Mouse (Mus musculus): Measurements from ENCODE around the gene 2310033P09Rik.

The 2310033P09Rik gene

DNA sequence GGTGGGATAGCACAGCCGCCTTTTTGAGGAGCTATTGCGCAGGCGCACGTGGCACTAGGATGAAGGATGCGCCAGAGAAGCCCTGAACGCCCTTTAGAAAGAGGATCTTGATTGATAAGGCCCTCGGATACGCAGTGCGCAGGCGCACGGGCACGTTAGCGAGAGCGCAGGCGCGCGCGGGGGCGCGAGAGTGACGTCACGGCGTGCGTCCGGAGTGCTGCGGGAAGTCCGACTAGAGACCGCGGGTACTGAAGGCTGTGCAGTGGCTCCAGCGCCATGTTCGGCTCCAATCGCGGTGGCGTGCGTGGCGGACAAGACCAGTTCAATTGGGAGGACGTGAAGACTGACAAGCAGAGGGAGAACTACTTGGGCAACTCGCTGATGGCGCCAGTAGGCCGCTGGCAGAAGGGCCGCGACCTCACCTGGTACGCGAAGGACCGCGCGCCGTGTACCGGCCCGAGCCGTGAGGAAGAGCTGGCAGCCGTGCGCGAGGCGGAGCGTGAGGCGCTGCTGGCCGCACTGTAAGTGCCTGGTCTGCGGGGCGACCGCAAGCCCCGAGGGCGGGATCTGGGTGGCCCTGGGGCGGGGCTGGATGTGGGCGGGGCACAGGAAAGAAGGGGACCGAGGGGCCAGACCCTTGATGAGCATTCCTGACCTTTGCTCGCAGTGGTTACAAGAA is at the start of gene 2310033P09Rik:
TSS of gene 2310033P09Rik (plus strand) at position 169 of the 679 bp plus-strand sequence.
- in situ Hi-C loops (cut with MboI; ENCODE audit: unreplicated experiment in 2 of 2) = loop anchor here in 1 of 2 experiments (25.0 kb wide), 1 partner anchor 896 kb away; the partner anchor contains the start of gene Zfp692

- in situ Hi-C loops (cut with MboI; ENCODE audit: unreplicated experiment in 2 of 2) = no loop called here
These were observed 49.0 kb upstream of the 2310033P09Rik start for GRCm38 (mm10) chr11:59159099-59159498.

DNA sequence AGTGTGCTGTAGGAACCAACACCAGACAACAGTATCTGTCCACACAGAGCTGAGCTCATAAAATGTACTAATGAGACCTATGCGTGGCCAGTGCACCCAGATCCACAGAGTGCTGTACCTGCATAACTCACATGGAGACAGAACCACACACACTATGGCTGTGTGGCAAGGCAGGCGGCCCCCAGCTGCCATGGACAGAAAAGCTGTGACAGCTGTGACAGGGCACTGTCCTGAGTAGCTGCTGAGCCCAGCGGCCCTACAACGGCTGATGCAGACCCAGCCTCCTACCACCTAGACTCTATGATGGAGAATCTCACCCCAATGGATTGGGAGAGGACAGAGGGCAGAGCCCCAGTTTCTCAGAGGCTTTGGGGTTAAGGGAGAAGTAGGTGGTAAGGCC is 48.6 kb upstream of the 2310033P09Rik start:
- in situ Hi-C loops (cut with MboI; ENCODE audit: unreplicated experiment in 2 of 2) = no loop called here

DNA sequence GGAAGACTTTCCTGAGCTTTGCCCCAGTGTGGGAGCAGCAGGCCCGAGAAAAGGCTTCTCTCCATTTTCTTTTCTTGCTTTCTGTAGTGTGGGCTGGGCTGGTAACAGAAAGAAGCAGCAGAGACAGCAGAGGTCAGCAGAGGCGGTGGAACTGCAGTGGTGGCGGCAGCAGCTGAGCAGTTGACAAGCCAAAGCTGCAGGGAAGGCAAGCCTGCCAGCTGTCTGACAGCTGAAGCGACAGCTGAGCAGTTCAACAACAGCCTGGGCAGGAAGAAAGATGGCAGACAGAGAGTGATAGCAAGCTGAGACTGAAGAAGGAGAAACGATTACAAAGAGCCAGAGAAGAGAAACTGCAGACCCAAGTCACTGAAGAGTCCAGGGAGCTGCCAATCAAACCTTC is 46.7 kb upstream of the 2310033P09Rik start:
- in situ Hi-C loops (cut with MboI; ENCODE audit: unreplicated experiment in 2 of 2) = no loop called here

DNA sequence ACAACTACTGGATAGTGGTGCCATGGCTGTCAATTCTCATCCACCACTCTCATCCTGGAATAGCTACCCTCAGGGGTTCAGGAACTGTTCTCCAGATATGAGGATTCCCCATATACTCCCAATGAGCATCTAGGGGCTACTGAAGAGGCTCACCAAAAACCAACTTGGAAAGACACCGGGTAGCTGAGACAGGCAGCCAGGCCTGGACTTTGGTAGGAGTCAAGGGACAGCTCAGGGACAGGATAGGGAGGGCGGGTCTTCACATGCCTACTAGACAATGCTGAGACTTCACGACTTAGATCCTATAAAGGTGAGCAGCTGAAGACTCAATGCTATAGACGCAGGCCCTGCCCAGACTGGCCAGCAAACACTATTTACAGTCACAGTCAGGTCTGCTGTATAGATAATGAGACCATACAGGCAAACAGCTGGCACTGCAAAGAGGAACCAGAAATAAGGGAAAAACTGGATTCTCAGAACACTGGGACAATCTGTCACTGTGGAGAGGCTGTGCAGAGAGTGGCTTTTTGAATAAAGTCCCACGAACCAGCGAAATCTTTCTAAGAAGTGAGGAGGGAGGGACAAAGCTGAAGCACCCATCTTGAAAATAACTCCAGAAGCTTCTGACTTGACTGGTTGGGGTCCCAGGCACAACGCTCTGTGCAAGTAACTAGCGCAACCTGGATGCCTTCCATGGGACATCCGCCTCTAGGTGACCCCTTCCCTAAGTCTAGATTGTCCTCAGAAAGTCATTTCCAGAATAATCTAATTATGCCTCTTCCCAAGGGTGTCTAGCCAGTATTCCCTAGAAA is 45.5 kb upstream of the 2310033P09Rik start:
- in situ Hi-C loops (cut with MboI; ENCODE audit: unreplicated experiment in 2 of 2) = no loop called here

DNA sequence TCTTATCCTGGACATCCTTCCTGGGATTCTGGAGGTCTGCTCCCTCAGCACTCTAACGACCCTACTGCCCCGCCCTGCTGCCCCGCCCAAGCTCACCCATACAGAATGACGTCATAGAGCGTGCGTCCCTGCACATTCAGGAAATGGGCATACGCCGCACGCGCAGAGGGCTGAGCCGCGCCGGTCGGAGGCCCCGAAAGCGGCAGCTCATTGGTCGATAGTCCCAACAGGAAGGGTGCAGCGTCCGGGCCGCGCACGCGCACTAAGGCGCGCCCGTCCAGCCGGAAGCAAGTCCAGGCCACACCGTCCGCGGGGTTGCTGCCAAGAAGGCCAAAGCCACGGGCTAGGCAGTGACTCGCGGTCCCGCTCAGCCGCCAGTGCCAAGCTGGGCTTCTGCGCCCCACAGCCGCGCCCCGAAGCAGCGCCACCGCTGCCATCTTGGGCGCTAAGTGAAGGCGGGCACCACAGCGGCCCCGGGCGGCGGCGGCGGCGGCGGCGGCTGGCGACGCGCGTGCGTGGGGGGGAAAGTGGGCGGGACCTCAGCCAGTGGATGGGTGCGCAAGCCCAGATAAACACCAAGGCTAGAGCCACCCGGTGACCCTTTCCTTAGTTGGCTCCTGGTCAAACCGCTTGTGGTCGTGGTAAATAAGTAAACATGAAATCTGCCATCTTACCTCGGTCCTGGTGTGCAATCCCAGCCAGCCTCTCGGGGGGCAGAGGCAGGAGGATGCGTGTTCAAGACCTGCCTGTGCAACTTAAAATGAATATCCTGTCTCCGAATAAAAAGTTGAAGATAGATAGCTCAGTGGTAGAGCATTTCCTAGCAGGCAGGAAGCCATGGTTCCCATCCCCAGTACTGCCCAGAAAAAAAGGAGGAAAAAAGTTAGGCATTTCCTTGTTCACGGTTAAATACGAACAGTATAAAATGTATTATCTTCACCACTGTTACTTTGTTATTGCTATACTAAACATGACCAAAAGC is 44.6 kb upstream of the 2310033P09Rik start, which contains the start of gene Iba57:
TSS of gene Iba57 (minus strand) at position 485 of the 982 bp plus-strand sequence.
- in situ Hi-C loops (cut with MboI; ENCODE audit: unreplicated experiment in 2 of 2) = no loop called here

DNA sequence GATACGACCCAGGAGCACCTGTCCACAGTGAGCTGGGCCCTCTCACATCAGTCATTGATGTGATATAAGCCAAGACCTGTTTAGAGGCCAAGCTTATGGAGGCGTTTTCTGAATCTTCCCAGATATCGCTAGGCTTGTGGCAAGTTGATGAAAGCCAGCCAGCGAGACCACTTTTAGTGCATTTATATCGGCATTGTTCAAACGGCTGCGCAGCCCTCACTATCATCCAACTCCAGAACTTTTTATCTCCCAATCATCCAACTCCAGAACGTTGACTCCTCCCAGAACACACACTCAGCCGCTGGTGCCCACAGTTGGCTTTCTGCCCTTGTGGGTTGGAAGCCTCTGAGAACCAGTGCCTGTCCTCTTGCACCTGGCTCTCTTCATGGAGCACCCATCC is 43.7 kb upstream of the 2310033P09Rik start:
- in situ Hi-C loops (cut with MboI; ENCODE audit: unreplicated experiment in 2 of 2) = no loop called here

GRCm38 (mm10) chr11:59165616-59166241 is 42.4 kb upstream of the 2310033P09Rik start:
- in situ Hi-C loops (cut with MboI; ENCODE audit: unreplicated experiment in 2 of 2) = no loop called here

DNA sequence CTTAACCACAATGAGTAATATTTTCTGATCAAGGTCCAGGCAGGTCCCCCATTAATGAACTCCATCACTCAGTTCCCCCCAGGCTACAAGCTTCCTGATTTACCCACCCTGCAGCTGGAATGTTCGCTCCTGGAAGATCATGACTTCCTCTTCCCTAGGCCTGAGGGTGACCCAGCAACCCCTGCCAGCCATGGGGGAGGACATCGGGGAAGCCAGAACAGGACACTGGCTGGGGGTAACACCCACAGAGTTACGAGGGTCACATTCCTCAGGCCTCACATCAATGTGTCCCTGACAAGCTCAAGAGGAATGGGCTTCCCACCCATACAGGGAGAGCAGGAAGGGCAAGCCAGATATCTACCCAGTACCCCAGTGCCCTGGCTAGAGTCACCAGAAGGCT is 38.3 kb upstream of the 2310033P09Rik start:
- in situ Hi-C loops (cut with MboI; ENCODE audit: unreplicated experiment in 2 of 2) = no loop called here

- in situ Hi-C loops (cut with MboI; ENCODE audit: unreplicated experiment in 2 of 2) = no loop called here
These were observed 37.6 kb upstream of the 2310033P09Rik start for GRCm38 (mm10) chr11:59170549-59170948.

- in situ Hi-C loops (cut with MboI; ENCODE audit: unreplicated experiment in 2 of 2) = no loop called here
These were observed 33.8 kb upstream of the 2310033P09Rik start for GRCm38 (mm10) chr11:59174189-59174838.

DNA sequence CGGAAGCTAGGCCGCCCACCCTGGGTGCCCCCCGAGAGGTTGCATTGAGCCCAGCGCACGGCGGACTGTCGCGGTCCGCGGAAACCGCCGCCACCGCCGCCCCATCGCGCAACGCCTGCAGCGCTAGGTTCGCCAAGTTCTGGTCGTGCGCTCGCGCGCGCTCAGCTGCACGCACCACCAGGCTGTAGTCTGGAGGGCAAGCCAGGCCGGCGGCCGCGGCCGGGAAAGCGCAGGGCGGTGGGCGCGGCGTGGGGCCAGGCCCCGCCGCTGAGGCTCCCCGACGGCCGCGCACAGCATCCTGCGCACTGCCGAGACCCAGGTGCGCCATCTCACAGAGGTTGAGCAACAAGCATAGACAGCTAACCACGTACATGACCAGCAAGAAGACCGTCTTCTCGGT is 31.6 kb upstream of the 2310033P09Rik start:
- in situ Hi-C loops (cut with MboI; ENCODE audit: unreplicated experiment in 2 of 2) = no loop called here

- in situ Hi-C loops (cut with MboI; ENCODE audit: unreplicated experiment in 2 of 2) = no loop called here
These were observed 31.2 kb upstream of the 2310033P09Rik start for GRCm38 (mm10) chr11:59176921-59177320.

DNA sequence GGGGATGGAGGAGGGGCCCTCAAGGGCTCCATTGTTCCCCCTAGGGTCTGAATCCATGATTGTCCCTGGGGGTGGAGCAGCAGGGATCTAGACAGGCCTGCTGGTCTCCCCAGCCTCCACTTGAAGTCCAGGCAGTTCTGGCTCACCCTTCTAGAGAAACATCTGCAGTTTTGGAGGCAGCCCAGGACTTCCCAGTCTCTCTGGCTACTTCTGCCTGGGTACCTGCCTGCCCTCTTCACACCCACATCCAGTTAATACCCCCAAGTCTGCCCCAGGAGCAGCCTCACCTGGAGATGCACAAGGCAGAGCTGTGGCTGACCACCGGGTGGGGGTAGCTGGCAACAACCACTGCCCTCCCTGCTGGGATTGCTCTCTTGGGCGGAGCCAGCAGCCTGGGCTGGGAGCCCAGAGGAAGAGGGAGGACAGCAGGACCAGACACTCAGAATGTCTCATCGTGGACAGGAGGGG is 25.2 kb upstream of the 2310033P09Rik start, which contains the start of gene Gjc2:
TSS of gene Gjc2 (minus strand) at position 350 of the 468 bp plus-strand sequence.
- in situ Hi-C loops (cut with MboI; ENCODE audit: unreplicated experiment in 2 of 2) = loop anchor here (5.0 to 10.0 kb wide), 3 partner anchors 81 to 218 kb away; no protein-coding TSS in a partner anchor

- in situ Hi-C loops (cut with MboI; ENCODE audit: unreplicated experiment in 2 of 2) = loop anchor here (5.0 to 10.0 kb wide), 3 partner anchors 82 to 219 kb away; no protein-coding TSS in a partner anchor
These were observed 24.3 kb upstream of the 2310033P09Rik start for GRCm38 (mm10) chr11:59183821-59184220.

DNA sequence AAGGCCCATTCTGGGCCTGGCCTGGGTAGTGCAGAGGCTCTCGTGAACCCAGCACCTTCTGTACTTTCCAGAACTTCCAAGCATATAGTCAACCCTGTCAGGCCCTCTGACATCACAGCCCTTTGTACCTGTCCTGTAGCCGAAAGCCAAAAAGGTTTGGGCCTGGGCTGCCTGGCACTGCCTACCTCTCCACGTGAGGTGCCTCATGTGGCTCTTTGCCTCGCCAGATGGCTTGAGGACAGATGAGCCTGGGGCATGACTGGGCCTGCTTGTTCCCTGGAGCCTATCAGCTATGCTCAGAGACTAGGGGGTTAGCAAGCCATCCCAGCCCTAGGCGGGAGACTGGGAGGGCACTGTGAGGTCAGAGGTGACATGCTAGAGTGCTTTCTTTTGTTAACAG is 22.6 kb upstream of the 2310033P09Rik start:
- in situ Hi-C loops (cut with MboI; ENCODE audit: unreplicated experiment in 2 of 2) = loop anchor here (5.0 to 10.0 kb wide), 2 partner anchors 83 to 221 kb away; no protein-coding TSS in a partner anchor

GRCm38 (mm10) chr11:59187706-59188105 is 20.4 kb upstream of the 2310033P09Rik start:
- in situ Hi-C loops (cut with MboI; ENCODE audit: unreplicated experiment in 2 of 2) = loop anchor here (5.0 to 10.0 kb wide), 2 partner anchors 85 to 223 kb away; no protein-coding TSS in a partner anchor

- in situ Hi-C loops (cut with MboI; ENCODE audit: unreplicated experiment in 2 of 2) = no loop called here
These were observed 16.7 kb upstream of the 2310033P09Rik start for GRCm38 (mm10) chr11:59191231-59192058.
